Mouse (Mus musculus): ENCODE results near the gene Olfr1023. TPM values are rescaled to one million over a fixed set of nuclear protein-coding genes. Genes with fewer than 3 reads are reported as not detected.

The Olfr1023 gene
- not detected in 2 replicates for polyA plus RNA-seq (2015; fragmentation: Nextera tagmentation; extraction: Ambion mirVana)

GRCm38 (mm10) chr2:85885340-85885739 lies at the start of gene Olfr1023:
Gene Olfr1023 (plus strand): TSS chr2:85885640.
- 69% methylated on average over 2 of the region's 2 CpGs for WGBS
- Histone ChIP-seq H3K36me3 (no peaks in the 10 kb centered on the region), H3K27me3 (replicated peaks) (no peaks in the 10 kb centered on the region), H3K4me1 (no peaks in the 10 kb centered on the region), H3K9me3 (no peaks in the 10 kb centered on the region), H3K9ac (no peak within 1 kb of the TSS), H3K4me2 (no peak within 1 kb of the TSS), H3K4me3 (replicated peaks) (no peak within 1 kb of the TSS), H3K27ac (no peak within 1 kb of the TSS)
- ATAC-seq (ENCODE audit: insufficient read depth, low FRiP score, low read depth), result no peak

- Histone ChIP-seq H3K4me1 (no peaks in the 10 kb centered on the region), H3K4me2 (no peak within 1 kb of the TSS), H3K36me3 (no peaks in the 10 kb centered on the region), H3K4me3 (replicated peaks) (no peak within 1 kb of the TSS), H3K9ac (no peak within 1 kb of the TSS), H3K9me3 (no peaks in the 10 kb centered on the region), H3K27me3 (replicated peaks) (no peaks in the 10 kb centered on the region), H3K27ac (no peak within 1 kb of the TSS)
- no peak for ATAC-seq (ENCODE audit: insufficient read depth, low FRiP score, low read depth)
Observed at GRCm38 (mm10) chr2:85845383-85845782, 40.1 kb upstream of the Olfr1023 start, which contains the start of gene Olfr1019. Gene Olfr1019 (minus strand): TSS chr2:85845483.

- no peaks in the 10 kb centered on the region for H3K9me3 ChIP-seq
- no peak for ATAC-seq (ENCODE audit: insufficient read depth, low FRiP score, low read depth)
- no peak within 1 kb of the TSS for H3K4me2 ChIP-seq
- H3K9ac ChIP-seq, result no peak within 1 kb of the TSS
- no peak within 1 kb of the TSS for H3K27ac ChIP-seq
- H3K27me3 ChIP-seq (replicated peaks), result no peaks in the 10 kb centered on the region
- no peaks in the 10 kb centered on the region for H3K4me1 ChIP-seq
- no peak within 1 kb of the TSS for H3K4me3 ChIP-seq (replicated peaks)
- no peaks in the 10 kb centered on the region for H3K36me3 ChIP-seq
- WGBS, result 88% methylated on average over 1 of the region's 1 CpGs
Observed at GRCm38 (mm10) chr2:85846730-85847129, 38.7 kb upstream of the Olfr1023 start, which contains the start of gene Olfr1020. Gene Olfr1020 (plus strand): TSS chr2:85847030.

- no peaks in the 10 kb centered on the region for H3K4me1 ChIP-seq
- no peaks in the 10 kb centered on the region for H3K36me3 ChIP-seq
- no peak for ATAC-seq (ENCODE audit: insufficient read depth, low FRiP score, low read depth)
- no peak within 1 kb of the TSS for H3K9ac ChIP-seq
- no peak within 1 kb of the TSS for H3K4me2 ChIP-seq
- WGBS, result 28% methylated on average over 2 of the region's 2 CpGs
- H3K27ac ChIP-seq, result no peak within 1 kb of the TSS
- no peaks in the 10 kb centered on the region for H3K27me3 ChIP-seq (replicated peaks)
- no peaks in the 10 kb centered on the region for H3K9me3 ChIP-seq
- no peak within 1 kb of the TSS for H3K4me3 ChIP-seq (replicated peaks)
Observed at GRCm38 (mm10) chr2:85868294-85868693, 17.1 kb upstream of the Olfr1023 start, which contains the start of gene Olfr1022. Gene Olfr1022 (plus strand): TSS chr2:85868594.

GRCm38 (mm10) chr2:85904952-85905351 lies 19.5 kb downstream of the Olfr1023 start, which contains the start of gene Olfr1024:
Gene Olfr1024 (minus strand): TSS chr2:85905052.
- Histone ChIP-seq H3K36me3 (no peaks in the 10 kb centered on the region), H3K4me1 (no peaks in the 10 kb centered on the region), H3K4me3 (replicated peaks) (no peak within 1 kb of the TSS), H3K4me2 (no peak within 1 kb of the TSS), H3K27me3 (replicated peaks) (no peaks in the 10 kb centered on the region), H3K27ac (no peak within 1 kb of the TSS), H3K9ac (no peak within 1 kb of the TSS), H3K9me3 (no peaks in the 10 kb centered on the region)
- WGBS, result 88% methylated on average over 3 of the region's 3 CpGs
- ATAC-seq (ENCODE audit: insufficient read depth, low FRiP score, low read depth), result no peak

GRCm38 (mm10) chr2:85913197-85913596 lies 27.8 kb downstream of the Olfr1023 start:
- Histone ChIP-seq H3K4me2 (no peak overlapping the region), H3K4me1 (no peaks in the 10 kb centered on the region), H3K9me3 (no peaks in the 10 kb centered on the region), H3K27ac (no peak overlapping the region), H3K4me3 (replicated peaks) (no peak overlapping the region), H3K36me3 (no peaks in the 10 kb centered on the region), H3K9ac (no peak overlapping the region), H3K27me3 (replicated peaks) (no peaks in the 10 kb centered on the region)
- no peak for ATAC-seq (ENCODE audit: insufficient read depth, low FRiP score, low read depth)

- no peak for ATAC-seq (ENCODE audit: insufficient read depth, low FRiP score, low read depth)
- Histone ChIP-seq H3K27ac (no peak within 1 kb of the TSS), H3K4me3 (replicated peaks) (no peak within 1 kb of the TSS), H3K27me3 (replicated peaks) (no peaks in the 10 kb centered on the region), H3K4me1 (no peaks in the 10 kb centered on the region), H3K4me2 (no peak within 1 kb of the TSS), H3K9me3 (no peaks in the 10 kb centered on the region), H3K9ac (no peak within 1 kb of the TSS), H3K36me3 (no peaks in the 10 kb centered on the region)
- 58% methylated on average over 1 of the region's 1 CpGs for WGBS
Observed at GRCm38 (mm10) chr2:85914893-85915292, 29.5 kb downstream of the Olfr1023 start, which contains the start of gene Olfr1025-ps1. Gene Olfr1025-ps1 (plus strand): TSS chr2:85915193.

GRCm38 (mm10) chr2:85921258-85921657 lies 35.8 kb downstream of the Olfr1023 start, which contains the start of gene Olfr1026:
Gene Olfr1026 (plus strand): TSS chr2:85921558.
- Histone ChIP-seq H3K9me3 (no peaks in the 10 kb centered on the region), H3K4me3 (replicated peaks) (no peak within 1 kb of the TSS), H3K4me2 (no peak within 1 kb of the TSS), H3K9ac (no peak within 1 kb of the TSS), H3K4me1 (no peaks in the 10 kb centered on the region), H3K27ac (no peak within 1 kb of the TSS), H3K36me3 (no peaks in the 10 kb centered on the region), H3K27me3 (replicated peaks) (no peaks in the 10 kb centered on the region)
- 82% methylated on average over 3 of the region's 3 CpGs for WGBS
- no peak for ATAC-seq (ENCODE audit: insufficient read depth, low FRiP score, low read depth)

Other genes starting within 250 kb of the Olfr1023 start
- not detected in 2 replicates for gene Olfr1002, start 234.9 kb upstream of the Olfr1023 start, polyA plus RNA-seq (2015; fragmentation: Nextera tagmentation; extraction: Ambion mirVana)
- gene Olfr154, start 221.2 kb upstream of the Olfr1023 start, polyA plus RNA-seq (2015; fragmentation: Nextera tagmentation; extraction: Ambion mirVana), result not detected in 2 replicates
- gene Olfr1006, start 206.9 kb upstream of the Olfr1023 start, polyA plus RNA-seq (2015; fragmentation: Nextera tagmentation; extraction: Ambion mirVana), result not detected in 2 replicates
- gene Olfr1008, start 196.2 kb upstream of the Olfr1023 start, polyA plus RNA-seq (2015; fragmentation: Nextera tagmentation; extraction: Ambion mirVana), result not detected in 2 replicates
- not detected in 2 replicates for gene Olfr1009, start 170.2 kb upstream of the Olfr1023 start, polyA plus RNA-seq (2015; fragmentation: Nextera tagmentation; extraction: Ambion mirVana)
- not detected in 2 replicates for gene Olfr1012, start 122.9 kb upstream of the Olfr1023 start, polyA plus RNA-seq (2015; fragmentation: Nextera tagmentation; extraction: Ambion mirVana)
- not detected in 2 replicates for gene Olfr1013, start 118.5 kb upstream of the Olfr1023 start, polyA plus RNA-seq (2015; fragmentation: Nextera tagmentation; extraction: Ambion mirVana)
- not detected in 2 replicates for gene Olfr1014, start 112.9 kb upstream of the Olfr1023 start, polyA plus RNA-seq (2015; fragmentation: Nextera tagmentation; extraction: Ambion mirVana)
- not detected in 2 replicates for gene Olfr1015, start 103.6 kb upstream of the Olfr1023 start, polyA plus RNA-seq (2015; fragmentation: Nextera tagmentation; extraction: Ambion mirVana)
- not detected in 2 replicates for gene Olfr1016, start 83.1 kb upstream of the Olfr1023 start, polyA plus RNA-seq (2015; fragmentation: Nextera tagmentation; extraction: Ambion mirVana)
- gene Olfr1018, start 67.2 kb upstream of the Olfr1023 start, polyA plus RNA-seq (2015; fragmentation: Nextera tagmentation; extraction: Ambion mirVana), result not detected in 2 replicates
- not detected in 2 replicates for gene Olfr1019, start 40.2 kb upstream of the Olfr1023 start, polyA plus RNA-seq (2015; fragmentation: Nextera tagmentation; extraction: Ambion mirVana)
- gene Olfr1020, start 38.6 kb upstream of the Olfr1023 start, polyA plus RNA-seq (2015; fragmentation: Nextera tagmentation; extraction: Ambion mirVana), result not detected in 2 replicates
- gene Olfr1022, start 17.0 kb upstream of the Olfr1023 start, polyA plus RNA-seq (2015; fragmentation: Nextera tagmentation; extraction: Ambion mirVana), result not detected in 2 replicates
- not detected in 2 replicates for gene Olfr1024, start 19.4 kb downstream of the Olfr1023 start, polyA plus RNA-seq (2015; fragmentation: Nextera tagmentation; extraction: Ambion mirVana)
- gene Olfr1025-ps1, start 29.6 kb downstream of the Olfr1023 start, polyA plus RNA-seq (2015; fragmentation: Nextera tagmentation; extraction: Ambion mirVana), result not detected in 2 replicates
- gene Olfr1026, start 35.9 kb downstream of the Olfr1023 start, polyA plus RNA-seq (2015; fragmentation: Nextera tagmentation; extraction: Ambion mirVana), result not detected in 2 replicates
- not detected in 2 replicates for gene Olfr1028, start 64.8 kb downstream of the Olfr1023 start, polyA plus RNA-seq (2015; fragmentation: Nextera tagmentation; extraction: Ambion mirVana)
- not detected in 2 replicates for gene Olfr1029, start 88.3 kb downstream of the Olfr1023 start, polyA plus RNA-seq (2015; fragmentation: Nextera tagmentation; extraction: Ambion mirVana)
- not detected in 2 replicates for gene Olfr1030, start 93.6 kb downstream of the Olfr1023 start, polyA plus RNA-seq (2015; fragmentation: Nextera tagmentation; extraction: Ambion mirVana)
- gene Olfr1031, start 104.7 kb downstream of the Olfr1023 start, polyA plus RNA-seq (2015; fragmentation: Nextera tagmentation; extraction: Ambion mirVana), result not detected in 2 replicates
- gene Olfr1032, start 119.9 kb downstream of the Olfr1023 start, polyA plus RNA-seq (2015; fragmentation: Nextera tagmentation; extraction: Ambion mirVana), result not detected in 2 replicates
- gene Olfr1033, start 135.0 kb downstream of the Olfr1023 start, polyA plus RNA-seq (2015; fragmentation: Nextera tagmentation; extraction: Ambion mirVana), result 3.6 and 5.2 TPM in 2 replicates
- gene Olfr1034, start 160.2 kb downstream of the Olfr1023 start, polyA plus RNA-seq (2015; fragmentation: Nextera tagmentation; extraction: Ambion mirVana), result 0.05 and 0.10 TPM in 2 replicates
- not detected in 2 replicates for gene Olfr1036, start 188.4 kb downstream of the Olfr1023 start, polyA plus RNA-seq (2015; fragmentation: Nextera tagmentation; extraction: Ambion mirVana)
- not detected in 2 replicates for gene Olfr1037, start 201.7 kb downstream of the Olfr1023 start, polyA plus RNA-seq (2015; fragmentation: Nextera tagmentation; extraction: Ambion mirVana)